Comparison of ENCODE assay signal across 14 mouse cellular contexts in genomic region chr6:147569246-147569645, GRCm38 (mm10).
DNase-seq lines count a peak whose midpoint lies in the region; ATAC-seq and TF ChIP-seq lines count a peak whose summit lies in the region.
"Had no signal": no experiment of that assay in that cellular context is flagged by ENCODE, and none has a peak within 500 bp of the region (broad histone marks: within the 10 kb centered on the region; RNA-seq: fewer than 3 reads in every experiment).

No protein-coding gene starts in this region.

- no peak overlapping the region for H3K27ac ChIP-seq in embryonic facial prominence, embryonic 15.5 days (replicated peaks)
- H3K27ac ChIP-seq in embryonic facial prominence, embryonic 10.5 days (replicated peaks) = no peak overlapping the region
- H3K27ac ChIP-seq in hindbrain, embryonic 11.5 days (ENCODE audit: low read depth, low read length) = no peak overlapping the region
- H3K27ac ChIP-seq in cerebellum, adult 2 months (ENCODE audit: insufficient read depth, low read length) = no peak overlapping the region
- H3K27ac ChIP-seq: hindbrain, embryonic 15.5 days; kidney, embryonic 15.5 days; macrophage had no signal

- TF ChIP-seq POLR2A in cerebellum, adult 2 months (IDR thresholded peaks at IDR 0.05; ENCODE audit: borderline replicate concordance, insufficient read depth, low read length) = no peak

- DNase-seq in embryonic facial prominence, embryonic 10.5 days (ENCODE audit: low spot score) = no peak
- peak; percentile 26 for DNase-seq in NIH3T3 (ENCODE audit: low read depth)
- DNase-seq in gastrocnemius, postnatal 10 days = peak; percentile 44
- DNase-seq in lung, adult 18-20 months = peak; percentile 73
- no peak for DNase-seq in Muller cell, postnatal 12 days (ENCODE audit: inconsistent ontology term)
- DNase-seq in hindbrain, embryonic 11.5 days (ENCODE audit: low spot score) = no peak
- no peak for DNase-seq in cerebellum, adult 2 months
- DNase-seq: cerebellum, adult 11 months had no signal

- peaks cover 12% of the 10 kb centered on the region; the same call in 1 of the 2 replicates for H3K4me1 ChIP-seq in embryonic facial prominence, embryonic 15.5 days
- H3K4me1 ChIP-seq in embryonic facial prominence, embryonic 10.5 days = peaks cover 6% of the 10 kb centered on the region
- H3K4me1 ChIP-seq in hindbrain, embryonic 11.5 days (replicated peaks; ENCODE audit: control insufficient read depth, insufficient read depth, low read length) = no peaks in the 10 kb centered on the region
- peaks cover 5% of the 10 kb centered on the region for H3K4me1 ChIP-seq in cerebellum, adult 2 months (ENCODE audit: control insufficient read depth, insufficient read depth, low read length)
- H3K4me1 ChIP-seq: hindbrain, embryonic 15.5 days; kidney, embryonic 15.5 days had no signal

- no peaks in the 10 kb centered on the region for H3K9me3 ChIP-seq in embryonic facial prominence, embryonic 15.5 days (replicated peaks)
- no peaks in the 10 kb centered on the region for H3K9me3 ChIP-seq in embryonic facial prominence, embryonic 10.5 days
- no peaks in the 10 kb centered on the region for H3K9me3 ChIP-seq in hindbrain, embryonic 11.5 days (ENCODE audit: control insufficient read depth, low read length)
- H3K9me3 ChIP-seq: G1E; hindbrain, embryonic 15.5 days; kidney, embryonic 15.5 days had no signal

- no peaks in the 10 kb centered on the region for H3K36me3 ChIP-seq in embryonic facial prominence, embryonic 15.5 days
- 0 out of 2 replicates have a peak, but pooled peaks cover 8% of the 10 kb centered on the region for H3K36me3 ChIP-seq in embryonic facial prominence, embryonic 10.5 days (replicated peaks)
- no peaks in the 10 kb centered on the region for H3K36me3 ChIP-seq in hindbrain, embryonic 11.5 days (ENCODE audit: control insufficient read depth, insufficient read depth, low read length)
- H3K36me3 ChIP-seq: hindbrain, embryonic 15.5 days; kidney, embryonic 15.5 days had no signal

- no peaks in the 10 kb centered on the region for H3K27me3 ChIP-seq in embryonic facial prominence, embryonic 15.5 days
- no peaks in the 10 kb centered on the region for H3K27me3 ChIP-seq in embryonic facial prominence, embryonic 10.5 days (replicated peaks; ENCODE audit: low read depth, poor library complexity, severe bottlenecking)
- no peaks in the 10 kb centered on the region for H3K27me3 ChIP-seq in hindbrain, embryonic 11.5 days (ENCODE audit: control insufficient read depth, insufficient read depth, low read length)
- no peaks in the 10 kb centered on the region for H3K27me3 ChIP-seq in cerebellum, adult 2 months (ENCODE audit: control insufficient read depth, insufficient read depth, low read length)
- H3K27me3 ChIP-seq: hindbrain, embryonic 15.5 days; kidney, embryonic 15.5 days had no signal

- H3K4me3 ChIP-seq in embryonic facial prominence, embryonic 15.5 days (replicated peaks) = no peak overlapping the region
- no peak overlapping the region for H3K4me3 ChIP-seq in embryonic facial prominence, embryonic 10.5 days
- no peak overlapping the region for H3K4me3 ChIP-seq in hindbrain, embryonic 11.5 days (ENCODE audit: low read depth, low read length)
- H3K4me3 ChIP-seq in cerebellum, adult 2 months (replicated peaks; ENCODE audit: insufficient read depth, low read depth, low read length) = no peak overlapping the region
- H3K4me3 ChIP-seq: hindbrain, embryonic 15.5 days; kidney, embryonic 15.5 days had no signal

- ATAC-seq in embryonic facial prominence, embryonic 15.5 days (ENCODE audit: insufficient number of reproducible peaks, low FRiP score, low TSS enrichment, low read depth) = peak; percentile 43; the same call in 1 of the 2 replicates
- no peak for ATAC-seq in hindbrain, embryonic 11.5 days (ENCODE audit: low FRiP score)
- ATAC-seq: activated CD4-positive, CD25-positive, alpha-beta regulatory T cell, adult 4 months had no signal

- 79% methylated on average over 5 of the region's 5 CpGs for WGBS in embryonic facial prominence, embryonic 15.5 days
- 91% methylated on average over 5 of the region's 5 CpGs for WGBS in embryonic facial prominence, embryonic 10.5 days
- WGBS in hindbrain, embryonic 11.5 days = 84% methylated on average over 5 of the region's 5 CpGs
- 79% methylated on average over 5 of the region's 5 CpGs for WGBS in cerebellum, adult 2 months

- no peak for TF ChIP-seq CTCF in cerebellum, adult 2 months (IDR thresholded peaks at IDR 0.05; ENCODE audit: borderline replicate concordance, insufficient read depth, low read depth, low read length)

- H3K9ac ChIP-seq in embryonic facial prominence, embryonic 15.5 days = no peak overlapping the region
- H3K9ac ChIP-seq in hindbrain, embryonic 11.5 days (ENCODE audit: low read depth, low read length) = no peak overlapping the region
- H3K9ac ChIP-seq: hindbrain, embryonic 15.5 days; kidney, embryonic 15.5 days had no signal

- H3K4me2 ChIP-seq in embryonic facial prominence, embryonic 15.5 days (replicated peaks) = no peak overlapping the region
- H3K4me2 ChIP-seq in hindbrain, embryonic 11.5 days (replicated peaks; ENCODE audit: low read depth, low read length) = no peak overlapping the region
- H3K4me2 ChIP-seq: hindbrain, embryonic 15.5 days; kidney, embryonic 15.5 days had no signal

Comparison
In these comparisons a context has a peak if more than half of its experiments do, and no peak if none do; other contexts are left out.
1. DNase-seq: peak in NIH3T3 (single experiment), gastrocnemius, postnatal 10 days (single experiment) and lung, adult 18-20 months (2 of 2); none in embryonic facial prominence, embryonic 10.5 days (single experiment), Muller cell, postnatal 12 days (single experiment), hindbrain, embryonic 11.5 days (single experiment) and cerebellum, adult 2 months (0 of 2).